Mouse (Mus musculus) heart, embryonic 14.5 days (tissue): Measurements from ENCODE around the gene Zfp786. TPM values are rescaled to one million over a fixed set of nuclear protein-coding genes. Genes with fewer than 3 reads are reported as not detected.
"Not testable (repeated sequence)": the region's sequence is repeated elsewhere in the genome, so short reads cannot be mapped to it uniquely, and the experiment has no call there.

Experiments
- ATAC-seq: fragments of 200-750 bp; cut with Nextera tagmentation; 2 replicates; pipeline ENCODE4 v1.8.0; 2017; ENCODE audit warnings: low read depth, moderate TSS enrichment; ENCODE audit not compliant: insufficient number of reproducible peaks, insufficient read depth, low FRiP score
- H3K27ac ChIP-seq, 2 experiments: fragments of 200-500 bp in 1 of 2; fragments of 300-500 bp in 1 of 2; sonication (generic) in 1 of 2; replicated peaks in 1 of 2; 2 replicates each; pipeline ENCODE4 v1.5.1; 2012 to 2014; ENCODE audit warnings: low read depth in 2 of 2, low read length in 2 of 2, control low read depth in 1 of 2, mild to moderate bottlenecking in 1 of 2, mixed read lengths in 1 of 2; ENCODE audit not compliant: control insufficient read depth in 1 of 2, insufficient read depth in 1 of 2
- H3K27me3 ChIP-seq: fragments of 300-500 bp; sonication (generic); 2 replicates; pipeline ENCODE4 v1.6.1; 2014; ENCODE audit warnings: mild to moderate bottlenecking, low read length, control low read depth; ENCODE audit not compliant: control insufficient read depth, insufficient read depth
- H3K36me3 ChIP-seq: fragments of 300-500 bp; sonication (generic); 2 replicates; pipeline ENCODE4 v1.6.1; 2014; ENCODE audit warnings: mild to moderate bottlenecking, control low read depth, low read length, mixed read lengths; ENCODE audit not compliant: control insufficient read depth, insufficient read depth
- H3K4me1 ChIP-seq, 2 experiments: fragments of 200-500 bp in 1 of 2; fragments of 300-500 bp in 1 of 2; sonication (generic) in 1 of 2; 2 replicates each; pipeline ENCODE4 v1.6.1; 2012 to 2014; ENCODE audit warnings: low read length in 2 of 2, control low read depth in 1 of 2, mixed read lengths in 1 of 2; ENCODE audit not compliant: control insufficient read depth in 2 of 2, insufficient read depth in 2 of 2
- H3K4me2 ChIP-seq: fragments of 300-500 bp; sonication (generic); 2 replicates; pipeline ENCODE4 v1.6.1; 2014; ENCODE audit warnings: mild to moderate bottlenecking, low read length
- H3K4me3 ChIP-seq, 2 experiments: fragments of 200-500 bp in 1 of 2; fragments of 300-500 bp in 1 of 2; sonication (generic) in 1 of 2; 2 replicates each; pipeline ENCODE4 v1.5.1; 2012 to 2014; ENCODE audit warnings: low read length in 2 of 2, mild to moderate bottlenecking in 2 of 2, control low read depth in 1 of 2, low read depth in 1 of 2, moderate library complexity in 1 of 2; ENCODE audit not compliant: control insufficient read depth in 1 of 2, insufficient read depth in 1 of 2
- H3K9ac ChIP-seq: fragments of 300-500 bp; sonication (generic); 2 replicates; pipeline ENCODE4 v1.6.1; 2014; ENCODE audit warnings: mild to moderate bottlenecking, low read length
- H3K9me3 ChIP-seq: fragments of 300-500 bp; sonication (generic); 2 replicates; pipeline ENCODE4 v1.6.1; 2016; ENCODE audit warnings: low read length, control low read depth; ENCODE audit not compliant: control insufficient read depth
- WGBS: fragments of 180-500 bp; shearing (Covaris S2); extraction: QIAGEN DNeasy Blood & Tissue Kit; methylation state at CpG from one replicate; pipeline ENCODE4 v1.1.7; 2014; 5-methylcytosine and 5-hydroxymethylcytosine counted together
- polyA plus RNA-seq: library from polyadenylated mRNA; unstranded; fragments of >200 nt; fragmentation: Nextera tagmentation; extraction: Ambion mirVana; gene quantifications from 2 replicates; pipeline ENCODE4 v1.2.1, GENCODE M21; 2014

Zfp786 gene
- polyA plus RNA-seq, 1 experiment from 2014 or later = 1.4 TPM

DNA sequence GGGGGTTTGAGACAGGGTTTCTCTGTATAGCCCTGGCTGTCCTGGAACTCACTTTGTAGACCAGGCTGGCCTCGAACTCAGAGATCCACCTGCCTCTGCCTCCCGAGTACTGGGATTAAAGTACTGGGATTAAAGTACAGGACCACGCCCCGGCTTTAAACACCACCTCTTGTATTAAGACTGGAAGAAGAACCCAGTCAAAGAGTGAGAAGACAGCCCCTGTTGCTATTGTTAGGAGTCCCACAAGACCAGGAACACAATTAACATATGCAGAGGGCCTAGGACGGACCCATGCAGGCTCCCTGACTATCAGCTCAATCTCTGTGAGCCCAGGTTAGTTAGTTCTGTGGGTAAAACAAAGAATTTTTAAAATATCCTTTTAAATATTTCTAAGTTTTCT is 41.6 kb upstream of the Zfp786 start:
- Histone ChIP-seq H3K9me3 (no peaks in the 10 kb centered on the region), H3K4me3 (no peak overlapping the region), H3K27me3 (no peaks in the 10 kb centered on the region), H3K27ac (no peak overlapping the region), H3K9ac (no peak overlapping the region), H3K36me3 (peaks cover 10% of the 10 kb centered on the region; the same call in 1 of the 2 replicates), H3K4me2 (no peak overlapping the region), H3K4me1 (no peaks in the 10 kb centered on the region)
- no peak for ATAC-seq
- WGBS = 79% methylated on average over 5 of the region's 5 CpGs

DNA sequence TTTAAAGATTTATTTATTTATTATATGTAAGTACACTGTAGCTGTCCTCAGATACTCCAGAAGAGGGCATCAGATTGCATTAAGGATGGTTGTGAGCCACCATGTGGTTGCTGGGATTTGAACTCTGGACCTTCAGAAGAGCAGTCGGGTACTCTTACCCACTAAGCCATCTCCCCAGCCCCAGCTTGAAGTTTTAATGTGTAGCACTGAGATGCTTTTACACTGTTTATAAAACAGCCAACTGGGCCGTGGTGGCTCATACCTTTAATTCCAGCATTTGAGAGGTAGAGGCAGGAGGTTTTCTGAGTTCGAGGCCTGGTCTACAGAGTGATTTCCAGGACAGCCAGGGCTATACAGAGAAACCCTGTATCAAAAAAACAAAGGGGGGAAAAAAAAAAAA is 27.1 kb upstream of the Zfp786 start:
- not testable (repeated sequence) for H3K9ac ChIP-seq, H3K4me3 ChIP-seq, H3K27me3 ChIP-seq, H3K27ac ChIP-seq, H3K4me2 ChIP-seq, H3K4me1 ChIP-seq, H3K9me3 ChIP-seq, ATAC-seq
- peaks cover 34% of the 10 kb centered on the region for H3K36me3 ChIP-seq
- WGBS = 88% methylated on average over 3 of the region's 3 CpGs

DNA sequence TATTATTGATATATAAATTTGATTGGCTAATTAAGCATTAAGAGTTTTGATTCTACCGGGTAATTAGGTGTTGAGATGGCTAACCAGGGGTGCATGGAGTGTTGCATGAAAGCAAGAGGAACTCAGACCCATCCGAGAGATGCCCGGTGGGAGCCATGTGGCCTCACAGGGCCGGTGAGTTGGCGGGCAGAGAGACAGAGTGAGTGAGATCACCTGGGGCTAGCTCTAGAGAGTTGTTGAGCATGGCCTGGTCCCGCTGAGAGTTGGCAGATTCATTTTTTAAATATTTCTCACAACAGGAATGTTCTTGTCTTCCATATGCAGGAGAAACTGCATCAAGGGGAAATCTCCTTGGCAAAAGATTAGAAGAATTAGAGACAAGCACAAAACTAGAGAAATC is 26.6 kb upstream of the Zfp786 start:
- ATAC-seq = no peak
- H3K27ac ChIP-seq = no peak overlapping the region
- no peak overlapping the region for H3K4me2 ChIP-seq
- no peaks in the 10 kb centered on the region for H3K9me3 ChIP-seq
- H3K4me3 ChIP-seq = no peak overlapping the region
- no peaks in the 10 kb centered on the region for H3K4me1 ChIP-seq
- 92% methylated on average over 6 of the region's 6 CpGs for WGBS
- H3K27me3 ChIP-seq = no peaks in the 10 kb centered on the region
- peaks cover 30% of the 10 kb centered on the region for H3K36me3 ChIP-seq
- H3K9ac ChIP-seq = no peak overlapping the region

DNA sequence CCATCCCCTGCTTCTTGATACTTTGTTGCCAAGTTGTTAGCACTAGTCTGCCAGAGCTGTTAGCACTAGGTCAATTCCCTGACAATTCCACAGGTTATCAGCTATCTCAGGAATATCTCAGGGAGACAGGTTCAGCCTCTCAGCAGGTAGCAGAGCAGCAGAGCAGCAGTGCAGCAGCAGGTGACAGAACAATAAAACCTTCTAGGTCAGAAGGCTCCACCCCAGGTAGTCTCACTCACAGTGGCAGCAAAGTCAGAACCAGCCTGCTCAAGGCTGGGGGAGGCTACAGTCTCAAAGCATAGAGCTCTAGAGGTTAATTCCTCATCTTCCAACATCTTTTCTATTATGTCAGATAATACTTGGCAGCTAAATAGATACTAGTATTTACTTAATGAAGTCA is 15.1 kb upstream of the Zfp786 start:
- no peak overlapping the region for H3K4me2 ChIP-seq
- ATAC-seq = no peak
- H3K27me3 ChIP-seq = no peaks in the 10 kb centered on the region

DNA sequence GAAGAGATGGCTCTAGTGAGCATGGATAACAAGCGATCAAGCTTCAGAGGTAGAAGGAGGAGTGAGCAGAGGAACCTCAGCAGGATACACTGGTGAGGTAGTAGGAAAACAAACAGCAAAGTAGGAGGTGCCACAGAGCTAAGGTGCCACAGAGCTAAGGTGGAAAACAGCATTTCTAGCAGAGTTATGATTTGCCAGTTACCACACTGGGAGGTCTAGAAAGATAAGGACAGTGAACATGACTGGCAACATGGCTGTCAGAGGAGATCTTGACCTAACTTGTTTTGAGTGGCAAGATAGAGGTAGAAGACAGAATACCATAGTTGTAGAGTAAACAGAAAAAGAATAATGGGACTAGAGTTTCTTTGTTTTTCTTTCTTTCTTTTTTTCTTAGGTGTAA is 11.7 kb upstream of the Zfp786 start:
- peaks cover 4 to 6% of the 10 kb centered on the region in 2 experiments; a peak in 3 of 4 replicates for H3K4me1 ChIP-seq
- no peak overlapping the region for H3K9ac ChIP-seq
- no peak overlapping the region for H3K4me3 ChIP-seq
- H3K4me2 ChIP-seq = no peak overlapping the region
- ATAC-seq = no peak
- no peaks in the 10 kb centered on the region for H3K9me3 ChIP-seq
- 0 out of 2 replicates have a peak, but pooled peaks cover 4% of the 10 kb centered on the region for H3K27me3 ChIP-seq
- no peak overlapping the region for H3K27ac ChIP-seq
- WGBS = 88% methylated on average over 1 of the region's 1 CpGs
- H3K36me3 ChIP-seq = 0 out of 2 replicates have a peak, but pooled peaks cover 11% of the 10 kb centered on the region

More for the DNA sequence above, 15.1 kb upstream of the Zfp786 start:
- Histone ChIP-seq H3K4me3 (no peak overlapping the region), H3K4me1 (no peaks in the 10 kb centered on the region), H3K9ac (no peak overlapping the region), H3K27ac (no peak overlapping the region), H3K36me3 (0 out of 2 replicates have a peak, but pooled peaks cover 4% of the 10 kb centered on the region), H3K9me3 (no peaks in the 10 kb centered on the region)

DNA sequence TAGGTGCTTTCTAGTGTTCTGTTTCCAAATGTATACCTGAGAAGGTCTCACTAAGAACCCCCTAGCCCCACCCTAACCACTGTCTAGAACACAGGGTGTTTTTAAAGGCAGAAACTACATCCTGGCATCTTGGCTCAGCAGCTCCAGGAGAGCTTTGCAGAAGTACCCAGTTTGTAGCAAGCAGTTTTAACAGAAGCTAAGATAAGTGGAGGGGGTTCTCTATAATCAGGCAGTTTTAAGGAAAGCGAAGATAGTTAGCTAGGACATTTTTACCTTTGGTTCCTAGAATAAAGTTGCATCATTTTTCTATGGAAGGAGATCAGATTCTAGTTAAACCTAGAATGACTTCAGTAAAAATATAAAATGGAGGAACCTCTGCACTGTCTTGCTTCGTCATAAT is 11.2 kb upstream of the Zfp786 start:
- ATAC-seq = no peak
- H3K4me2 ChIP-seq = no peak overlapping the region
- H3K27me3 ChIP-seq = 0 out of 2 replicates have a peak, but pooled peaks cover 4% of the 10 kb centered on the region
- H3K4me1 ChIP-seq = peaks cover 4 to 11% of the 10 kb centered on the region in 2 experiments; a peak in 3 of 4 replicates
- H3K9me3 ChIP-seq = no peaks in the 10 kb centered on the region
- H3K27ac ChIP-seq = no peak overlapping the region
- 0 out of 2 replicates have a peak, but pooled peaks cover 11% of the 10 kb centered on the region for H3K36me3 ChIP-seq
- WGBS = 94% methylated on average over 2 of the region's 2 CpGs
- H3K9ac ChIP-seq = no peak overlapping the region
- no peak overlapping the region for H3K4me3 ChIP-seq

DNA sequence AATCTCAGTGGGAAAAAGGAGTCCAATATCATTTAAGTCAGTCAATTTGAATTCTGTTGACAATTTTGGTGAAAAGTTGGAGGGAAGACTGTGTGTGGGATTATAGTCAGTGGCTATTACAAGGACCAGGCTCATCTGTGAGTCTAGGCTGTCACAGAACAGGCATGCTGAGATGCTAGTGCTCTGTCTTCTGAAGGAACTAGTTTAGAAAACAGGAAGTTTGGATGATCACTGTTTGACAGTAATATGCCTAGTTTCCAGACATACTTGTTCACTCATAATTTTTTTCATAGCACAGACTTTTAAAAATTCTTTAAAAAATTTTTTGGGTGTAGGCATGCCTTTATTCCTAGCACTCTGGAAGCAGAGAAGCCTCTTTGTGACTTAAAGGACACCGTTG is 10.4 kb upstream of the Zfp786 start:
- no peak overlapping the region for H3K4me3 ChIP-seq
- 0 out of 2 replicates have a peak, but pooled peaks cover 11% of the 10 kb centered on the region for H3K36me3 ChIP-seq
- peaks cover 4 to 15% of the 10 kb centered on the region in 2 experiments; a peak in 3 of 4 replicates for H3K4me1 ChIP-seq
- no peak for ATAC-seq
- no peak overlapping the region; a peak in 1 of 4 replicates for H3K27ac ChIP-seq
- 0 out of 2 replicates have a peak, but pooled peaks cover 4% of the 10 kb centered on the region for H3K27me3 ChIP-seq
- no peak overlapping the region for H3K4me2 ChIP-seq
- WGBS = 97% methylated on average over 1 of the region's 1 CpGs
- H3K9me3 ChIP-seq = no peaks in the 10 kb centered on the region
- H3K9ac ChIP-seq = no peak overlapping the region

DNA sequence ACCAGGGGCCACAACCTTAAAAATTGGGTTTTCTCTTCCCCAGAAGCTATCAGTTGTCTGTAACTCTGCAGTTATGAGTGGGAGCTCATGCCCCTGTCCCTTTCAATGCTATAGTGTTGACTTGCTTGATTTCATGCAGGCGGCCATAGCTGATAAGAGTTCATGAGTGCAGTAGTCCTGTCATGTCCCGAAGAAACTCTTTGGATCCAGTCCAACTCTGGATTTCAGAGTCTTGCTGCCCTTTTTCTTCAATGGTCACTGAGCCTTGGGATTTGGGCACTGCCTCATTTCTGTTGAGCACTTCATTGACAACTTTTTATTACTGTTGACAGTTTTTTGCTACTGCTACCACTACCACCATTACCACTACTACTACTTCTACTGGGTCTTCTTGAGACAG is 7.0 kb upstream of the Zfp786 start:
- 0 out of 2 replicates have a peak, but pooled peaks cover 11% of the 10 kb centered on the region for H3K36me3 ChIP-seq
- no peak for ATAC-seq
- no peak overlapping the region for H3K4me3 ChIP-seq
- no peaks in the 10 kb centered on the region for H3K9me3 ChIP-seq
- no peak overlapping the region for H3K9ac ChIP-seq
- 0% methylated on average over 2 of the region's 2 CpGs for WGBS
- peaks cover 4 to 15% of the 10 kb centered on the region in 2 experiments; a peak in 3 of 4 replicates for H3K4me1 ChIP-seq
- 0 out of 2 replicates have a peak, but pooled peaks cover 4% of the 10 kb centered on the region for H3K27me3 ChIP-seq
- no peak overlapping the region for H3K27ac ChIP-seq
- H3K4me2 ChIP-seq = no peak overlapping the region
